Mouse (Mus musculus) liver, adult 2 months (tissue): Measurements from ENCODE around the gene Gm9508. TPM values are rescaled to one million over a fixed set of nuclear protein-coding genes. Genes with fewer than 3 reads are reported as not detected.

Experiments
- DNase-seq: peaks from one replicate; pipeline ENCODE4 v3.0.0-alpha.2; 2011; ENCODE audit warnings: low read depth, low spot score; ENCODE audit errors: extremely low read depth
- H3K27ac ChIP-seq: fragments of 200-500 bp; replicated peaks from 2 replicates; pipeline ENCODE4 v1.5.1; 2012; ENCODE audit warnings: low read depth, mild to moderate bottlenecking, control low read depth, inconsistent platforms, low read length; ENCODE audit not compliant: insufficient read depth
- H3K27me3 ChIP-seq: fragments of 200-500 bp; 2 replicates; pipeline ENCODE4 v1.6.1; 2012; ENCODE audit warnings: mild to moderate bottlenecking, moderate library complexity, low read length, inconsistent platforms; ENCODE audit not compliant: control insufficient read depth, insufficient read depth
- H3K36me3 ChIP-seq: fragments of 200-500 bp; 2 replicates; pipeline ENCODE4 v1.6.1; 2012; ENCODE audit warnings: low read length, inconsistent platforms; ENCODE audit not compliant: control insufficient read depth, insufficient read depth
- H3K4me1 ChIP-seq: fragments of 200-500 bp; 2 replicates; pipeline ENCODE4 v1.6.1; 2011; ENCODE audit warnings: low read length; ENCODE audit not compliant: control insufficient read depth, insufficient read depth
- H3K4me3 ChIP-seq: fragments of 200-500 bp; 2 replicates; pipeline ENCODE4 v1.5.1; 2011; ENCODE audit warnings: low read depth, mild to moderate bottlenecking, control low read depth, low read length, moderate library complexity; ENCODE audit not compliant: insufficient read depth
- H3K79me2 ChIP-seq: fragments of 200-500 bp; 2 replicates; pipeline ENCODE4 v1.6.1; 2012; ENCODE audit warnings: inconsistent platforms, mild to moderate bottlenecking, low read length, moderate library complexity; ENCODE audit not compliant: control insufficient read depth, insufficient read depth
- H3K9ac ChIP-seq: fragments of 200-500 bp; 2 replicates; pipeline ENCODE4 v1.6.1; 2012; ENCODE audit warnings: low read depth, mild to moderate bottlenecking, control low read depth, inconsistent platforms, low read length
- CTCF ChIP-seq: fragments of 200-500 bp; IDR thresholded peaks from 2 replicates; pipeline ENCODE4 v1.5.1; 2011; ENCODE audit warnings: low read depth, low read length, control low read depth
- POLR2A ChIP-seq: fragments of 200-500 bp; IDR thresholded peaks from 2 replicates; pipeline ENCODE4 v1.6.1; 2011; ENCODE audit warnings: low read length, control low read depth; ENCODE audit not compliant: insufficient read depth; ENCODE audit errors: extremely low read depth
- WGBS: fragments of 180-500 bp; shearing (Covaris S2); methylation state at CpG from one replicate; pipeline ENCODE4 v1.1.7; 2018; 5-methylcytosine and 5-hydroxymethylcytosine counted together
- polyA plus RNA-seq: library from polyadenylated mRNA; depleted of rRNA; stranded (reverse); fragments of >200 nt; gene quantifications from 2 replicates; pipeline ENCODE4 v1.2.3, GENCODE M21; 2012; rRNA removed
- total RNA-seq: library from RNA; depleted of rRNA; stranded (reverse); fragments of >200 nt; gene quantifications from 2 replicates; pipeline ENCODE4 v1.2.3, GENCODE M21; 2014; rRNA removed

Gene Gm9508
- total and polyA plus RNA-seq, 2 experiments: not detected

DNA sequence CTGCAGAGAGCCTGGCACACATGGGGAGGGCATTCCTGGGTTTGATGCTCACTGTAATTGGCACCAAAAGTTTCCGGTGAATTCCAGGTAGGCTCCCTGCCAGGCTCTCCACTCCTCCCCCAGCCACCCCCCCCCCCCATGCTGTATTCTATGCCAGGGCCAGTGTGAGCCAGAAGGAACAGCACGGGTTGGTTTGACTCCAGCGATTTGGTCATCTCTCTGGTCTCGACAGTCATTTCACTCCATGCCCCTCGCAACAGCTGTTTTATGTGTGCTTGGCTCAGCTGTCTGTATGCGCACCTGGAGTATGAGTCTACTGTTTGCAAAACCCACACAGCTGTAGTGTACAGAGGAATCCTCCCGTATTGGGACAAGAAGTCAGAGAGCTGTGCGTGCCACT is 30.7 kb downstream of the Gm9508 start:
- Histone ChIP-seq H3K36me3 (no peaks in the 10 kb centered on the region), H3K79me2 (no peaks in the 10 kb centered on the region), H3K4me1 (no peaks in the 10 kb centered on the region), H3K27me3 (no peaks in the 10 kb centered on the region), H3K4me3 (no peak overlapping the region), H3K9ac (no peak overlapping the region), H3K27ac (no peak overlapping the region)
- 63% methylated on average over 8 of the region's 8 CpGs for WGBS
- TF ChIP-seq CTCF: no peak
- TF ChIP-seq POLR2A: no peak
- no peak for DNase-seq

DNA sequence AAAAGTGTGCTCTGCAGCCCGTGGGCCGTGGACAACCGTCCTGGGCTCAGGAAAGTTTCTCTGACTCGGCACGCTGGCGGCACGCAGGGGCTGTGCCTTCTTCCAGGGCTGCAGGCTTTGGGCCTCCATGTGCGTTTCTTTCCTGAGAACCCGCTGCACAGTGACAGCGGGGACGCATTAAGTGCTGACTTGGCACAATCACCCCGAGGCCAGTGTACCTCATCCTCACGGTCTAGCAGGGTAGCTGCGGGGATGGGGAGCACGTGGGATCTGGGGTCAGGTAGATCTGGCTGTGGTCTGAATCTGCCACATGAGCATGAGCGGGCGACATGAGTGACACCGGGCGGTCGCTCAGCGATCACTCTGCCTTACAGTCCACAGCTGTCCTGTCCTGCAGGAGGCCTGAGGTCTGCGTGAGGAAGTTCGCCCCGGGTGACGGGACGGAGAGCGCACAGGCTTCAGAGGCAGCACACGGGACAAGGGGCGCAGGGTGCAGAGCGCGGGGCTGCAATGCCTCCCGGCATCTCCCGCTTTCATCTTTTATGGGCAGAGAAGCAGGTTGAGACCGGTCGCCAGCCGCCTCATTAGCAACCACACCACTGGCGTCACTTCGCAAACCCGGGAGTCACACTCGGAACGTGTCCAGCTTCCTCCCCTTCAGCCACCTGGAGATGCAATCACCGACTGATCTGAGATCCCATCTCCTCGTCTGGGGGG is 32.9 kb downstream of the Gm9508 start:
- no peaks in the 10 kb centered on the region for H3K27me3 ChIP-seq
- WGBS: 53% methylated on average over 43 of the region's 43 CpGs
- H3K27ac ChIP-seq: no peak overlapping the region
- H3K4me1 ChIP-seq: no peaks in the 10 kb centered on the region
- H3K9ac ChIP-seq: no peak overlapping the region
- TF ChIP-seq CTCF: no peak
- TF ChIP-seq POLR2A: no peak
- no peak for DNase-seq
- no peak overlapping the region for H3K4me3 ChIP-seq
- H3K36me3 ChIP-seq: no peaks in the 10 kb centered on the region
- no peaks in the 10 kb centered on the region for H3K79me2 ChIP-seq

DNA sequence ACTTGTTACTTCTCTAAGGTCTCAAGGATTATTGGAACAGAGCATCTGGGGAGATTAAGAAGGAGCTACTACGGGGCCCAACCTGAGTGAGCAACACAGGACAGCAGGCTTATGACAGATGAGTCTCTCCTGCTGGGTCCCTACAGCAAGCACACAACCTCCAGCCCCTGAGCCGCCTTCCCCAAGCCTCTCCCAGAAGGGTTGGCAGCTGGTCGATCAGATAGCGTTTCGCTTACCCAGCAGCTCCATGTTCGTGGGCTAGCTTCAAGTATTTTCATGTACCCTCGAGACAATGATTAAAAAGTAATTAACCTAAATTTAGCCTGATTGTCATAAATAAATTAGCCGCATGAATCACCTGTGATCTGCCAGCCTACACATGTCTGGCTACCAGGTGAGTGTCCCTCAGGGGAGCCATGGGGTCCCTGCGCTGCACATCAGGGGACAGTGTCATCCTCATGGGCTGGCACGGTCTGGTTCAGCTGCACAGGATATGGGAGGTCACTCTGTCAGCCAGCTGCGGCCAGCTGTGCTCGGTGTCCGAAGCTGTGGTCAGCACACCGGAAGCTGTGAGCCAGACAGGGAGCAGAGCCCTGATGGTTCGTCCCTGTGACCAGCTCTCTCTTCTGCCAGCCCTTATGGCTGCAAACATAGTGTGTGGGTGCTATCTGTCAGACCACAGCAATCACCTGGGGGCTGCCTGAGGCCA is 38.6 kb downstream of the Gm9508 start:
- Histone ChIP-seq H3K27ac (no peak overlapping the region), H3K4me3 (no peak overlapping the region), H3K79me2 (no peaks in the 10 kb centered on the region), H3K9ac (no peak overlapping the region), H3K27me3 (no peaks in the 10 kb centered on the region), H3K4me1 (no peaks in the 10 kb centered on the region), H3K36me3 (no peaks in the 10 kb centered on the region)
- no peak for TF ChIP-seq POLR2A
- DNase-seq: no peak
- WGBS: 66% methylated on average over 15 of the region's 15 CpGs

DNA sequence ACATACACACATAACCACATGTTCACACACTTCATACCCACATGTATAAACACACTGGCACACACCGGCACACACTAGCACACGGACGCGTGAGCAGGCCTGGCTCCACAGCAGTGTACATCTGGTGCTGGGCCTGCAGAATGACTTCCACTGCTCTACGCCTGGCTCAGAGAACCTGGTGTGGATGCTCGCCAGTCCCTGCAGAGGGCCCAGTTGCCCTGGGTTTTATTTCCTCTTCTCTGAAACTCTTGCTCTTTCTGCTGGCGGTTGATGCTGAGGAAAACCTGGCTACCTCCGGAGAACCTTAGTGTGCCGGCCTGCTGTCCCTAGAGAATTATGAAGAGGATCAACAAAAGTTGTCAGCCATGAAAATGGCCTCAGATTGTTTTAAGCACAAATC is 45.0 kb downstream of the Gm9508 start:
- H3K9ac ChIP-seq: no peak overlapping the region

DNA sequence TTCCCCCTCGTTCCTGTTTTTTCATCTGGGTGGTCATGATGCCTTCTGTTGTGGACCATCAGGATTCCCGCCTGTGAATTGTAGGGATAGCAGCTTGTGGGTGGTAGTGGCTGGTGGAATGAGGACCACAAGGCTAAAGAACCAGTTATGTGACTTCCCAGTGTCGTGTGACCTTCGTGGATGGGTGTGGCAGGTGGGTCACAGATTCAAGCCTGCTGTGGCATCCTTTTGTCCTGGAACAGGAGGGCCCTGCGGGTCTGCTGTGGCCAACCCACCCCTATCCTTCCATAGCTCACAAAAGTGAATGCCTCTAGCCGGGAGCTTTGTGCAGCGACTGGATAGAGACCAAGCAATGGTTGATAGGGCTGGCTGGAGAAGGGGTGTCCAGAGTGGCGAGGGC is 49.1 kb downstream of the Gm9508 start:
- H3K36me3 ChIP-seq: peaks cover 16% of the 10 kb centered on the region
- WGBS: 85% methylated on average over 8 of the region's 8 CpGs
- no peak overlapping the region for H3K27ac ChIP-seq
- H3K4me1 ChIP-seq: no peaks in the 10 kb centered on the region
- H3K79me2 ChIP-seq: no peaks in the 10 kb centered on the region
- H3K4me3 ChIP-seq: no peak overlapping the region
- DNase-seq: no peak
- no peaks in the 10 kb centered on the region for H3K27me3 ChIP-seq
- no peak for TF ChIP-seq CTCF
- TF ChIP-seq POLR2A: no peak
- no peak overlapping the region for H3K9ac ChIP-seq

More for the DNA sequence above, 45.0 kb downstream of the Gm9508 start:
- no peak overlapping the region for H3K27ac ChIP-seq
- H3K79me2 ChIP-seq: no peaks in the 10 kb centered on the region
- WGBS: 93% methylated on average over 9 of the region's 9 CpGs
- no peak for DNase-seq
- no peak for TF ChIP-seq CTCF
- TF ChIP-seq POLR2A: no peak
- no peaks in the 10 kb centered on the region for H3K4me1 ChIP-seq
- no peaks in the 10 kb centered on the region for H3K27me3 ChIP-seq
- no peaks in the 10 kb centered on the region for H3K36me3 ChIP-seq
- H3K4me3 ChIP-seq: no peak overlapping the region

DNA sequence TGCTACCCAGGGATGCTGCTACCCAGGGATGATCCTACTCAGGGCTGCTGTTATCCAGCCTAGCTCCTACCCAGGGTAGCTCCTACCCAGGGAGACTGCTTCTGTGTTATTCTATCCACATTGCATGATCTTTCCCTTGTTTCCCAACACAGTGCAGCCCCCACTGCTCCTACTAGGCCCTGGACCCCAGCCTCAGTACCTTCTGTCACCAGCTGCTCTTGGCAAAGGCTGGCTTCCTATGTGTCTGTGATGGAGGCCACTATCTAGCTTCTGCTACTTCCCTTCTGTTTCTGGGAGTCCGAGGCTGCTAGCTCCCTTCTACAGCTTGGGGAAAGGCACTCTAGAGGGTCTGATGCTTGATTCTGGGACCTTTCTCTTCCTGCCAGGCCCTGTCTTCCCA is 49.6 kb downstream of the Gm9508 start:
- Histone ChIP-seq H3K27ac (no peak overlapping the region), H3K9ac (no peak overlapping the region), H3K36me3 (peaks cover 16% of the 10 kb centered on the region), H3K4me1 (no peaks in the 10 kb centered on the region), H3K4me3 (no peak overlapping the region), H3K27me3 (no peaks in the 10 kb centered on the region), H3K79me2 (no peaks in the 10 kb centered on the region)
- TF ChIP-seq CTCF: no peak
- TF ChIP-seq POLR2A: no peak
- no peak for DNase-seq
- WGBS: 81% methylated on average over 1 of the region's 1 CpGs

Other genes starting within 250 kb of the Gm9508 start
- gene Fam207a, start 181.4 kb downstream of the Gm9508 start, total RNA-seq: 12.7 and 15.5 TPM in 2 replicates
- 24.3 and 27.3 TPM in 2 replicates for gene Fam207a, start 181.4 kb downstream of the Gm9508 start, polyA plus RNA-seq
- 4.8 and 5.6 TPM in 2 replicates for gene Itgb2, start 167.0 kb downstream of the Gm9508 start, total RNA-seq
- gene Itgb2, start 167.0 kb downstream of the Gm9508 start, polyA plus RNA-seq: 4.2 and 5.6 TPM in 2 replicates
- gene Pttg1ip, start 115.5 kb downstream of the Gm9508 start, total RNA-seq: 146 and 168 TPM in 2 replicates
- gene Pttg1ip, start 115.5 kb downstream of the Gm9508 start, polyA plus RNA-seq: 218 and 238 TPM in 2 replicates
- gene Sumo3, start 91.1 kb downstream of the Gm9508 start, total RNA-seq: 59.6 and 108 TPM in 2 replicates
- 170 and 226 TPM in 2 replicates for gene Sumo3, start 91.1 kb downstream of the Gm9508 start, polyA plus RNA-seq
- gene Gm49325, start 91.0 kb downstream of the Gm9508 start, total RNA-seq: 0.47 TPM in 1 of 2 replicates, not detected in the other
- not detected in 2 replicates for gene Gm49325, start 91.0 kb downstream of the Gm9508 start, polyA plus RNA-seq
- 21.6 and 22.3 TPM in 2 replicates for gene Ube2g2, start 75.0 kb downstream of the Gm9508 start, total RNA-seq
- 30.4 and 34.2 TPM in 2 replicates for gene Ube2g2, start 75.0 kb downstream of the Gm9508 start, polyA plus RNA-seq
- 0.07 and 0.09 TPM in 2 replicates for gene Tspear, start 10.7 kb downstream of the Gm9508 start, total RNA-seq
- gene Tspear, start 10.7 kb downstream of the Gm9508 start, polyA plus RNA-seq: 0.12 and 0.50 TPM in 2 replicates
- gene Gm19402, start 6.5 kb downstream of the Gm9508 start, total RNA-seq: not detected in 2 replicates
- gene Gm19402, start 6.5 kb downstream of the Gm9508 start, polyA plus RNA-seq: not detected in 2 replicates
- not detected in 2 replicates for gene Gm10272, start 9.4 kb upstream of the Gm9508 start, total RNA-seq
- gene Gm10272, start 9.4 kb upstream of the Gm9508 start, polyA plus RNA-seq: not detected in 2 replicates
- not detected in 2 replicates for gene Gm10024, start 14.2 kb upstream of the Gm9508 start, total RNA-seq
- not detected in 2 replicates for gene Gm10024, start 14.2 kb upstream of the Gm9508 start, polyA plus RNA-seq
- gene Gm10142, start 18.6 kb upstream of the Gm9508 start, total RNA-seq: not detected in 2 replicates
- not detected in 2 replicates for gene Gm10142, start 18.6 kb upstream of the Gm9508 start, polyA plus RNA-seq
- not detected in 2 replicates for gene Krtap12-1, start 23.4 kb upstream of the Gm9508 start, total RNA-seq
- gene Krtap12-1, start 23.4 kb upstream of the Gm9508 start, polyA plus RNA-seq: not detected in 2 replicates
- not detected in 2 replicates for gene Gm10100, start 29.3 kb upstream of the Gm9508 start, total RNA-seq
- not detected in 2 replicates for gene Gm10100, start 29.3 kb upstream of the Gm9508 start, polyA plus RNA-seq
- not detected in 2 replicates for gene Gm18596, start 45.4 kb upstream of the Gm9508 start, total RNA-seq
- not detected in 2 replicates for gene Gm18596, start 45.4 kb upstream of the Gm9508 start, polyA plus RNA-seq
- not detected in 2 replicates for gene Gm9736, start 54.1 kb upstream of the Gm9508 start, total RNA-seq
- gene Gm9736, start 54.1 kb upstream of the Gm9508 start, polyA plus RNA-seq: not detected in 2 replicates
- gene Gm3233, start 62.4 kb upstream of the Gm9508 start, total RNA-seq: not detected in 2 replicates
- not detected in 2 replicates for gene Gm3233, start 62.4 kb upstream of the Gm9508 start, polyA plus RNA-seq
- gene Gm3238, start 74.1 kb upstream of the Gm9508 start, total RNA-seq: not detected in 2 replicates
- gene Gm3238, start 74.1 kb upstream of the Gm9508 start, polyA plus RNA-seq: not detected in 2 replicates
- gene Gm7138, start 79.7 kb upstream of the Gm9508 start, total RNA-seq: not detected in 2 replicates
- gene Gm7138, start 79.7 kb upstream of the Gm9508 start, polyA plus RNA-seq: not detected in 2 replicates
- not detected in 2 replicates for gene Gm3250, start 85.3 kb upstream of the Gm9508 start, total RNA-seq
- not detected in 2 replicates for gene Gm3250, start 85.3 kb upstream of the Gm9508 start, polyA plus RNA-seq
- not detected in 2 replicates for gene Gm7137, start 91.0 kb upstream of the Gm9508 start, total RNA-seq
- not detected in 2 replicates for gene Gm7137, start 91.0 kb upstream of the Gm9508 start, polyA plus RNA-seq
- gene Gm9639, start 97.8 kb upstream of the Gm9508 start, total RNA-seq: not detected in 2 replicates
- gene Gm9639, start 97.8 kb upstream of the Gm9508 start, polyA plus RNA-seq: not detected in 2 replicates
- not detected in 2 replicates for gene Gm19668, start 101.9 kb upstream of the Gm9508 start, total RNA-seq
- not detected in 2 replicates for gene Gm19668, start 101.9 kb upstream of the Gm9508 start, polyA plus RNA-seq
- not detected in 2 replicates for gene Gm9507, start 114.6 kb upstream of the Gm9508 start, total RNA-seq
- gene Gm9507, start 114.6 kb upstream of the Gm9508 start, polyA plus RNA-seq: not detected in 2 replicates
- not detected in 2 replicates for gene Gm2696, start 117.4 kb upstream of the Gm9508 start, total RNA-seq
- not detected in 2 replicates for gene Gm2696, start 117.4 kb upstream of the Gm9508 start, polyA plus RNA-seq
- not detected in 2 replicates for gene Krtap10-4, start 129.9 kb upstream of the Gm9508 start, total RNA-seq
- gene Krtap10-4, start 129.9 kb upstream of the Gm9508 start, polyA plus RNA-seq: not detected in 2 replicates
- not detected in 2 replicates for gene Krtap10-10, start 138.7 kb upstream of the Gm9508 start, total RNA-seq
- gene Krtap10-10, start 138.7 kb upstream of the Gm9508 start, polyA plus RNA-seq: not detected in 2 replicates
- not detected in 2 replicates for gene Gm36176, start 149.6 kb upstream of the Gm9508 start, total RNA-seq
- gene Gm36176, start 149.6 kb upstream of the Gm9508 start, polyA plus RNA-seq: not detected in 2 replicates
- not detected in 2 replicates for gene Gm10318, start 155.6 kb upstream of the Gm9508 start, total RNA-seq
- gene Gm10318, start 155.6 kb upstream of the Gm9508 start, polyA plus RNA-seq: not detected in 2 replicates
- not detected in 2 replicates for gene Gm3285, start 164.7 kb upstream of the Gm9508 start, total RNA-seq
- gene Gm3285, start 164.7 kb upstream of the Gm9508 start, polyA plus RNA-seq: not detected in 2 replicates
- gene Lrrc3, start 205.3 kb upstream of the Gm9508 start, total RNA-seq: 20.9 and 26.7 TPM in 2 replicates
- 57.0 and 64.1 TPM in 2 replicates for gene Lrrc3, start 205.3 kb upstream of the Gm9508 start, polyA plus RNA-seq